Mouse (Mus musculus) ES-Bruce4 (cell line): ENCODE measurements around the gene AW822073.
"Not testable (repeated sequence)": the region's sequence is repeated elsewhere in the genome, so short reads cannot be mapped to it uniquely, and the experiment has no call there.

Source experiments
- CTCF ChIP-seq: IDR thresholded peaks from one replicate; pipeline ENCODE4 v1.8.1; 2011; ENCODE audit warnings: low read depth, low read length
- EP300 ChIP-seq: IDR thresholded peaks from 2 replicates; pipeline ENCODE4 v1.6.1; 2011; ENCODE audit warnings: low read depth, low read length; ENCODE audit not compliant: insufficient read depth

DNA sequence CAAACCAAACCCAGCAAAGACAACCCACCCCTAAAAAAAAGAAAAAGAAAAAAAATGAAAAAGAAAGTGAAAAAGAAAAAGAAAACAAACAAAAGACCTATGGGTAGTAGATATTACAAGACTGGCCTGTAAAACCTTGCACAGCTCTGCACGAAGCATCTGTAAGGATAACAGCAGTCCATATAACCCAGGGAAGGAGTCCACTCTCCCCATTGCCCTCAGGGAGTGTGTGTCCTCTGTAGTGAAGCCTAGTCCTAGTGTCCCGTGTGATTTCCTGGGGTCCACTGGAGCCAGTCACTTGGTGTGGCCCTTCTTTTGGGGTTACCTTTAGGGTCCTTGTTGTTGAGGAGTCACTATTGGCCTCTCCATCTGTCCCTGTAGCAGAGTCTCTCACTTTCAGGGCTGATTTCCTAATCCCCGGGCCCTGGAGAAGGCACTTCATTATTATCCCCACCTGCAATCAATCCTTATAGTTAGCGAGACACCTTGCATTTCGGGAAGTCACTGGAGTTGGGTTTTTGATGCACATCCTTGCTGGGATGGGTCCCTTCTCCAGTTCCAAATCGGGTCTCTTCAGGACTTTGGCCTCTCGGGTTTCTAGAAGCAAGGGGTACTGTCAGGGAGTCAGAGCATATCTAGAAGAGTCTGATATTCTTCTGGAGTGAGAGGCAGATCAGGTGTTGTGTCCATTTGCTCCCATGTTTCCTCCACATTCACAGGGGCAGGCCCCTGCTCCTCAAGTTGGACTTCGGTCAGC, 14.4 kb upstream of the AW822073 start:
- not testable (repeated sequence) for TF ChIP-seq CTCF, EP300
